Mouse (Mus musculus) embryonic facial prominence, embryonic 14.5 days (tissue): Measurements from ENCODE around the gene Dchs1. TPM values are rescaled to one million over a fixed set of nuclear protein-coding genes. Genes with fewer than 3 reads are reported as not detected.

ENCODE experiments used
- ATAC-seq: fragments of 200-750 bp; cut with Nextera tagmentation; 2 replicates; pipeline ENCODE4 v1.8.0; 2017; ENCODE audit warnings: low read depth, moderate number of reproducible peaks, moderate TSS enrichment
- DNase-seq: peaks from one replicate; pipeline ENCODE4 v3.0.0-alpha.2; 2015; ENCODE audit warnings: low spot score
- H3K27ac ChIP-seq: fragments of 300-500 bp; sonication (generic); replicated peaks from 2 replicates; pipeline ENCODE4 v1.5.1; 2014; ENCODE audit warnings: low read depth, mild to moderate bottlenecking, low read length, moderate library complexity
- H3K27me3 ChIP-seq: fragments of 300-500 bp; sonication (generic); replicated peaks from 2 replicates; pipeline ENCODE4 v1.6.1; 2014; ENCODE audit warnings: low read length; ENCODE audit not compliant: control insufficient read depth, insufficient read depth
- H3K36me3 ChIP-seq: fragments of 300-500 bp; sonication (generic); 2 replicates; pipeline ENCODE4 v1.6.1; 2014; ENCODE audit warnings: low read length, mixed read lengths; ENCODE audit not compliant: control insufficient read depth, insufficient read depth
- H3K4me1 ChIP-seq: fragments of 300-500 bp; sonication (generic); 2 replicates; pipeline ENCODE4 v1.6.1; 2014; ENCODE audit warnings: antibody characterized with exemption, low read length; ENCODE audit not compliant: control insufficient read depth, insufficient read depth
- H3K4me2 ChIP-seq: fragments of 300-500 bp; sonication (generic); 2 replicates; pipeline ENCODE4 v1.6.1; 2014; ENCODE audit warnings: low read depth, mild to moderate bottlenecking, low read length, moderate library complexity, mixed read lengths
- H3K4me3 ChIP-seq: fragments of 300-500 bp; sonication (generic); 2 replicates; pipeline ENCODE4 v1.5.1; 2014; ENCODE audit warnings: low read depth, mild to moderate bottlenecking, low read length
- H3K9ac ChIP-seq: fragments of 300-500 bp; sonication (generic); 2 replicates; pipeline ENCODE4 v1.6.1; 2014; ENCODE audit warnings: low read depth, mild to moderate bottlenecking, low read length, moderate library complexity, mixed read lengths
- H3K9me3 ChIP-seq: fragments of 300-500 bp; sonication (generic); 2 replicates; pipeline ENCODE4 v1.6.1; 2016; ENCODE audit warnings: low read length; ENCODE audit not compliant: control insufficient read depth
- WGBS: fragments of 180-500 bp; shearing (Covaris S2); extraction: QIAGEN DNeasy Blood & Tissue Kit; methylation state at CpG from one replicate; pipeline ENCODE4 v1.1.7; 2014; 5-methylcytosine and 5-hydroxymethylcytosine counted together
- polyA plus RNA-seq: library from polyadenylated mRNA; unstranded; fragments of >200 nt; fragmentation: Nextera tagmentation; extraction: Ambion mirVana; gene quantifications from 2 replicates; pipeline ENCODE4 v1.2.1, GENCODE M21; 2014

The Dchs1 gene
- polyA plus RNA-seq, 1 experiment from 2014 or later: 21.2 TPM

DNA sequence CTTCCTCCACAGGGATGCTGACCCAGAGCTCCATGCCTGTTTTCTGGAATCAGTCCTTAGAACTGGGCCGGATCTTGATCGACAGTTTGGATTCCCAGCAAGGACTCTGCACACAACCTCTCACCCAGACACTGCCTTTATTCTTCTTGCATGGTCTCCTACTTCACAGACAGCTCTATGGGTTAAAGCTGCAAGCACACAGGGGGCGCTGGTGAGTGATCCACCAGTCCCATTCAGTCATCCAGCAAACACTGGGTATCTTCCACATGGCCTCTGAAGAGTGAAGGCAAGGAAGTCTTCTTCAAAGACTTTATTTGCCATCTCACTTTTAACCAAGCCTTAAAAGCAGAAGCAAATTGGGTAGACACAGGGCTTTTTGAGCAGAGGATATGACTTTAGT, 72.1 kb downstream of the Dchs1 start:
- H3K4me3 ChIP-seq: no peak overlapping the region
- H3K36me3 ChIP-seq: no peaks in the 10 kb centered on the region
- WGBS: 63% methylated on average over 3 of the region's 3 CpGs
- no peaks in the 10 kb centered on the region for H3K27me3 ChIP-seq
- no peaks in the 10 kb centered on the region for H3K4me1 ChIP-seq
- DNase-seq (no peak), ATAC-seq (no peak)
- H3K4me2 ChIP-seq: no peak overlapping the region
- H3K9ac ChIP-seq: no peak overlapping the region
- H3K27ac ChIP-seq: no peak overlapping the region
- no peaks in the 10 kb centered on the region for H3K9me3 ChIP-seq

DNA sequence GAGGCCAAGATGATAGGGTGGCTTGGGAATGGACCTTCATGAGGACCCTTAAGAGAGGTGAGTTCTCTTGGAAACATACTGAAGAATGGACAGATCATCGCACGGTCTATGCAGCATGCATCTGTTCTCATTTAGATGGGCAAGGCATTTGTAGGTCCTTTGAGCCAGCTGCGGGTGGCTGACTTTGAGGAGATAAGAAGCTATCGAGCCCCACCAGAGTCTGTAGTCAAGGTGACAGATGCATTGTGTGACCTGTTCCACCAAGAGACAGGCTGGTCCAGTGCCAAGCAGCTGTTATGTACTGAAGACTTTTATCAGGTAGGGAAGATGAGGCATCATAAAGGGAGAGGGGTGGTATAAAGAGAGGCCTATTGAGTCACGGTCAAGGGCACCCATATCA, 78.7 kb downstream of the Dchs1 start:
- H3K4me2 ChIP-seq: no peak overlapping the region
- H3K27me3 ChIP-seq: no peaks in the 10 kb centered on the region
- H3K9ac ChIP-seq: no peak overlapping the region
- no peaks in the 10 kb centered on the region for H3K36me3 ChIP-seq
- ATAC-seq (no peak), DNase-seq (no peak)
- H3K9me3 ChIP-seq: no peaks in the 10 kb centered on the region
- 94% methylated on average over 5 of the region's 5 CpGs for WGBS
- H3K4me3 ChIP-seq: no peak overlapping the region
- H3K27ac ChIP-seq: no peak overlapping the region
- H3K4me1 ChIP-seq: no peaks in the 10 kb centered on the region

DNA sequence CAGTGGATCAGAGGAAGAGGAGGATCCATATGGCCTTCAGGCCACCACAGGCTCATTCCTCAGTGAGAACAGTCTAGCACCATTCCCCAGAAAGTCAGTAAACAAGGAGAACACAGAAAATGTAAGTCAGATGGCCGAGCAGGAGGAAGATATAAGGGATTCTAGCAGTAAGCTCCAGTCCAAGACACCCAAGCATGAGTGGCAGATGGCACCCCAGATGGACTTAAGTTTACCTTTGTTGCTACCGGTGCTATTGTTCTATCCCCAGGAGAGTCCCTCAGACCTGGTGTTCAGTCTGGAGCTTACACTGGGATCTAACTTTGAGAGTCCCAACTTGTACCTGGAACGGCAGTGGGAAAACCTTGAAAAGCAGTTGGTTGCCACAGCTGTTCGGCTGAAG, 83.6 kb downstream of the Dchs1 start:
- ATAC-seq (no peak), DNase-seq (no peak)
- no peaks in the 10 kb centered on the region for H3K36me3 ChIP-seq
- no peaks in the 10 kb centered on the region for H3K4me1 ChIP-seq
- H3K9me3 ChIP-seq: no peaks in the 10 kb centered on the region
- no peak overlapping the region for H3K27ac ChIP-seq
- 83% methylated on average over 4 of the region's 4 CpGs for WGBS
- no peak overlapping the region for H3K4me3 ChIP-seq
- no peak overlapping the region for H3K4me2 ChIP-seq
- no peaks in the 10 kb centered on the region for H3K27me3 ChIP-seq
- no peak overlapping the region for H3K9ac ChIP-seq

DNA sequence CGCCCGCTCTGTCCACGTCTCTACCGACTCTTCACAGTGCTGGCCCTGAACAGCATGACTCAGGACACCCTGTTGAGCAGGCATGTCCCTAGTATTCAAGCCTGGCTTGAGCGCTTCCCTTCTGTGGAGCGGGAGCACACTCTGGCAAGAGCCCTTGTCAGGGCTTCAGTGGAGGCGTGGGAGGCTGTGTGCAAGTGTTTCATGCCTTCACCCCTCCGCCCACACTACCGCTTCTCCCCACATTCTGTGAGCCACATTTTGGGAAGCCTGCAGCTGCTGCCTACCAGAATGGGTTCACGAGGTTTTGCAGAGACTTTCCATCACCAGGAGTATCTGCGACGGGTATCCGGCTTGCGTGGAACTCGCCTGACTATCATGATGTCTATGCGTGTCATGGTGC, 84.3 kb downstream of the Dchs1 start:
- no peak overlapping the region for H3K9ac ChIP-seq
- DNase-seq: no peak
- no peak overlapping the region for H3K4me2 ChIP-seq
- 83% methylated on average over 15 of the region's 16 CpGs for WGBS
- H3K27me3 ChIP-seq: no peaks in the 10 kb centered on the region
- H3K4me1 ChIP-seq: no peaks in the 10 kb centered on the region
- ATAC-seq: no peak
- no peaks in the 10 kb centered on the region for H3K36me3 ChIP-seq
- H3K4me3 ChIP-seq: no peak overlapping the region
- no peak overlapping the region for H3K27ac ChIP-seq
- no peaks in the 10 kb centered on the region for H3K9me3 ChIP-seq

Other genes with a start within 250 kb of the Dchs1 start
- 51.8 and 54.6 TPM in 2 replicates for gene Smpd1, start 233.3 kb downstream of the Dchs1 start, polyA plus RNA-seq
- 45.6 and 48.2 TPM in 2 replicates for gene Apbb1, start 206.0 kb downstream of the Dchs1 start, polyA plus RNA-seq
- 0.38 and 0.40 TPM in 2 replicates for gene Hpx, start 187.5 kb downstream of the Dchs1 start, polyA plus RNA-seq
- gene Trim3, start 154.1 kb downstream of the Dchs1 start, polyA plus RNA-seq: 31.2 and 32.8 TPM in 2 replicates
- 183 and 216 TPM in 2 replicates for gene Timm10b, start 147.6 kb downstream of the Dchs1 start, polyA plus RNA-seq
- 100 and 103 TPM in 2 replicates for gene Arfip2, start 147.2 kb downstream of the Dchs1 start, polyA plus RNA-seq
- 38.5 and 40.0 TPM in 2 replicates for gene Gm45799, start 147.1 kb downstream of the Dchs1 start, polyA plus RNA-seq
- gene Dnhd1, start 136.8 kb downstream of the Dchs1 start, polyA plus RNA-seq: 0.45 and 2.3 TPM in 2 replicates
- 418 and 440 TPM in 2 replicates for gene Ilk, start 51.1 kb downstream of the Dchs1 start, polyA plus RNA-seq
- gene Rrp8, start 50.3 kb downstream of the Dchs1 start, polyA plus RNA-seq: 30.9 and 31.2 TPM in 2 replicates
- gene Taf10, start 43.3 kb downstream of the Dchs1 start, polyA plus RNA-seq: 163 and 166 TPM in 2 replicates
- 79.6 and 80.6 TPM in 2 replicates for gene Tpp1, start 35.4 kb downstream of the Dchs1 start, polyA plus RNA-seq
- gene Mrpl17, start 23.4 kb upstream of the Dchs1 start, polyA plus RNA-seq: 333 and 347 TPM in 2 replicates
- gene Gm4070, start 166.3 kb upstream of the Dchs1 start, polyA plus RNA-seq: 0.69 and 0.72 TPM in 2 replicates